Mouse (Mus musculus): ENCODE measurements around the gene Itgb6. TPM values are rescaled to one million over a fixed set of nuclear protein-coding genes. Genes with fewer than 3 reads are reported as not detected.

Itgb6 gene
- polyA plus RNA-seq, 1 experiment, result 11.7 TPM

GRCm38 (mm10) chr2:60747590-60747989, 25.1 kb upstream of the Itgb6 start:
- no peaks in the 10 kb centered on the region for H3K27me3 ChIP-seq (ENCODE audit: control insufficient read depth, insufficient read depth, low read length)
- H3K27ac ChIP-seq (ENCODE audit: insufficient read depth, low read depth, low read length), result no peak overlapping the region
- no peaks in the 10 kb centered on the region for H3K36me3 ChIP-seq (ENCODE audit: control insufficient read depth, insufficient read depth, low read length)
- 63% methylated on average over 3 of the region's 3 CpGs for WGBS
- H3K4me3 ChIP-seq (ENCODE audit: low read depth, low read length), result no peak overlapping the region
- TF ChIP-seq POLR2A (IDR thresholded peaks at IDR 0.05; ENCODE audit: low read depth, low read length) (no peak), CTCF (IDR thresholded peaks at IDR 0.05; ENCODE audit: extremely low read depth, insufficient read length, insufficient replicate concordance, low read depth, low read length) (no peak)
- H3K4me1 ChIP-seq (ENCODE audit: control insufficient read depth, insufficient read depth, insufficient read length, low read length), result no peaks in the 10 kb centered on the region

GRCm38 (mm10) chr2:60744674-60745073, 22.2 kb upstream of the Itgb6 start:
- Histone ChIP-seq H3K27ac (ENCODE audit: insufficient read depth, low read depth, low read length) (no peak overlapping the region), H3K4me3 (ENCODE audit: low read depth, low read length) (no peak overlapping the region), H3K36me3 (ENCODE audit: control insufficient read depth, insufficient read depth, low read length) (no peaks in the 10 kb centered on the region), H3K4me1 (ENCODE audit: control insufficient read depth, insufficient read depth, insufficient read length, low read length) (no peaks in the 10 kb centered on the region), H3K27me3 (ENCODE audit: control insufficient read depth, insufficient read depth, low read length) (no peaks in the 10 kb centered on the region)
- WGBS, result 70% methylated on average over 3 of the region's 3 CpGs
- TF ChIP-seq POLR2A (IDR thresholded peaks at IDR 0.05; ENCODE audit: low read depth, low read length), result no peak
- TF ChIP-seq CTCF (IDR thresholded peaks at IDR 0.05; ENCODE audit: extremely low read depth, insufficient read length, insufficient replicate concordance, low read depth, low read length), result no peak

GRCm38 (mm10) chr2:60739389-60740137, 17.1 kb upstream of the Itgb6 start:
- TF ChIP-seq POLR2A (IDR thresholded peaks at IDR 0.05; ENCODE audit: low read depth, low read length) (no peak), CTCF (IDR thresholded peaks at IDR 0.05; ENCODE audit: extremely low read depth, insufficient read length, insufficient replicate concordance, low read depth, low read length) (no peak)
- WGBS, result 42% methylated on average over 10 of the region's 10 CpGs
- H3K4me3 ChIP-seq (ENCODE audit: low read depth, low read length), result no peak overlapping the region
- H3K36me3 ChIP-seq (ENCODE audit: control insufficient read depth, insufficient read depth, low read length), result no peaks in the 10 kb centered on the region
- no peak overlapping the region for H3K27ac ChIP-seq (ENCODE audit: insufficient read depth, low read depth, low read length)
- H3K4me1 ChIP-seq (ENCODE audit: control insufficient read depth, insufficient read depth, insufficient read length, low read length), result no peaks in the 10 kb centered on the region
- H3K27me3 ChIP-seq (ENCODE audit: control insufficient read depth, insufficient read depth, low read length), result no peaks in the 10 kb centered on the region

- 84% methylated on average over 6 of the region's 6 CpGs for whole genome bisulfite sequencing
- Histone ChIP-seq H3K4me3 (ENCODE audit: low read depth, low read length) (no peak overlapping the region), H3K27me3 (ENCODE audit: control insufficient read depth, insufficient read depth, low read length) (no peaks in the 10 kb centered on the region), H3K4me1 (ENCODE audit: control insufficient read depth, insufficient read depth, insufficient read length, low read length) (peaks cover 5% of the 10 kb centered on the region), H3K27ac (ENCODE audit: insufficient read depth, low read depth, low read length) (no peak overlapping the region), H3K36me3 (ENCODE audit: control insufficient read depth, insufficient read depth, low read length) (no peaks in the 10 kb centered on the region)
- TF ChIP-seq CTCF (IDR thresholded peaks at IDR 0.05; ENCODE audit: extremely low read depth, insufficient read length, insufficient replicate concordance, low read depth, low read length) (no peak), POLR2A (IDR thresholded peaks at IDR 0.05; ENCODE audit: low read depth, low read length) (no peak)
These were observed 8.5 kb upstream of the Itgb6 start for GRCm38 (mm10) chr2:60730929-60731328.

GRCm38 (mm10) chr2:60730024-60730423, 7.6 kb upstream of the Itgb6 start:
- Histone ChIP-seq H3K4me3 (ENCODE audit: low read depth, low read length) (no peak overlapping the region), H3K4me1 (ENCODE audit: control insufficient read depth, insufficient read depth, insufficient read length, low read length) (peaks cover 5% of the 10 kb centered on the region), H3K27me3 (ENCODE audit: control insufficient read depth, insufficient read depth, low read length) (no peaks in the 10 kb centered on the region), H3K27ac (ENCODE audit: insufficient read depth, low read depth, low read length) (no peak overlapping the region), H3K36me3 (ENCODE audit: control insufficient read depth, insufficient read depth, low read length) (no peaks in the 10 kb centered on the region)
- WGBS, result 68% methylated on average over 3 of the region's 3 CpGs
- no peak for TF ChIP-seq CTCF (IDR thresholded peaks at IDR 0.05; ENCODE audit: extremely low read depth, insufficient read length, insufficient replicate concordance, low read depth, low read length)
- no peak for TF ChIP-seq POLR2A (IDR thresholded peaks at IDR 0.05; ENCODE audit: low read depth, low read length)

- Histone ChIP-seq H3K27ac (ENCODE audit: insufficient read depth, low read depth, low read length) (no peak overlapping the region), H3K27me3 (ENCODE audit: control insufficient read depth, insufficient read depth, low read length) (no peaks in the 10 kb centered on the region), H3K4me3 (ENCODE audit: low read depth, low read length) (no peak overlapping the region), H3K36me3 (ENCODE audit: control insufficient read depth, insufficient read depth, low read length) (no peaks in the 10 kb centered on the region), H3K4me1 (ENCODE audit: control insufficient read depth, insufficient read depth, insufficient read length, low read length) (peaks cover 5% of the 10 kb centered on the region)
- no peak for TF ChIP-seq POLR2A (IDR thresholded peaks at IDR 0.05; ENCODE audit: low read depth, low read length)
- no peak for TF ChIP-seq CTCF (IDR thresholded peaks at IDR 0.05; ENCODE audit: extremely low read depth, insufficient read length, insufficient replicate concordance, low read depth, low read length)
- WGBS, result 40% methylated on average over 10 of the region's 10 CpGs
These were observed 6.6 kb upstream of the Itgb6 start for GRCm38 (mm10) chr2:60728902-60729585.

- no peaks in the 10 kb centered on the region for H3K27me3 ChIP-seq (ENCODE audit: control insufficient read depth, insufficient read depth, low read length)
- H3K4me1 ChIP-seq (ENCODE audit: control insufficient read depth, insufficient read depth, insufficient read length, low read length), result peaks cover 5% of the 10 kb centered on the region
- 84% methylated on average over 2 of the region's 2 CpGs for WGBS
- H3K4me3 ChIP-seq (ENCODE audit: low read depth, low read length), result no peak overlapping the region
- no peaks in the 10 kb centered on the region for H3K36me3 ChIP-seq (ENCODE audit: control insufficient read depth, insufficient read depth, low read length)
- TF ChIP-seq CTCF (IDR thresholded peaks at IDR 0.05; ENCODE audit: extremely low read depth, insufficient read length, insufficient replicate concordance, low read depth, low read length) (no peak), POLR2A (IDR thresholded peaks at IDR 0.05; ENCODE audit: low read depth, low read length) (no peak)
- no peak overlapping the region for H3K27ac ChIP-seq (ENCODE audit: insufficient read depth, low read depth, low read length)
These were observed 2.2 kb upstream of the Itgb6 start for GRCm38 (mm10) chr2:60724660-60725059.

All from small intestine, adult 2 months (tissue).